Mouse (Mus musculus): ENCODE data around the gene Mrpl48. TPM values are rescaled to one million over a fixed set of nuclear protein-coding genes. Genes with fewer than 3 reads are reported as not detected.

Gene Mrpl48
- total and polyA plus RNA-seq, 3 experiments = 39.5 to 67.3 TPM; not detected in 1

GRCm38 (mm10) chr7:100539516-100539915, 68.6 kb downstream of the Mrpl48 start:
- no peak for TF ChIP-seq ZKSCAN1 (IDR thresholded peaks at IDR 0.05; ENCODE audit: low read depth, low read length)
- TF ChIP-seq EP300 (IDR thresholded peaks at IDR 0.05; ENCODE audit: low read depth in 1 of 2, low read length in 2 of 2) = no peak
- TF ChIP-seq MAZ (IDR thresholded peaks at IDR 0.05; ENCODE audit: low read depth, low read length) = no peak
- no peak for TF ChIP-seq CHD1 (IDR thresholded peaks at IDR 0.05; ENCODE audit: low read depth, low read length)
- no peak for TF ChIP-seq NELFE (IDR thresholded peaks at IDR 0.05; ENCODE audit: low read depth, low read length)
- TF ChIP-seq TBP (IDR thresholded peaks at IDR 0.05; ENCODE audit: low read depth, low read length) = no peak
- no peak overlapping the region for H3K27ac ChIP-seq (ENCODE audit: control insufficient read depth, low read depth, low read length)
- H3K4me3 ChIP-seq (ENCODE audit: control insufficient read depth in 1 of 2, insufficient read depth in 1 of 2, low read depth in 2 of 2, low read length in 2 of 2) = no peak overlapping the region
- no peak for DNase-seq (ENCODE audit: low read depth, low spot score)
- no peak overlapping the region for H3K9ac ChIP-seq (ENCODE audit: control insufficient read depth, low read depth, low read length, poor library complexity, severe bottlenecking)
- H3K36me3 ChIP-seq (ENCODE audit: control insufficient read depth in 1 of 2, insufficient read depth in 2 of 2, low read length in 2 of 2) = peaks cover 0 to 7% of the 10 kb centered on the region in 2 experiments; a peak in 2 of 4 replicates
- peaks cover 2% of the 10 kb centered on the region for H3K79me2 ChIP-seq (ENCODE audit: control insufficient read depth, insufficient read depth, low read length, poor library complexity)
- no peaks in the 10 kb centered on the region for H3K27me3 ChIP-seq (ENCODE audit: control insufficient read depth in 1 of 2, insufficient read depth in 2 of 2, low read length in 2 of 2)
- H3K4me1 ChIP-seq (ENCODE audit: control insufficient read depth in 1 of 2, insufficient read depth in 2 of 2, low read length in 2 of 2) = peaks cover 0 to 14% of the 10 kb centered on the region in 2 experiments; a peak in 3 of 4 replicates
- no peaks in the 10 kb centered on the region for H3K9me3 ChIP-seq (replicated peaks; ENCODE audit: insufficient read depth, low read length)

- peaks cover 0 to 8% of the 10 kb centered on the region in 2 experiments; a peak in 2 of 4 replicates for H3K36me3 ChIP-seq (ENCODE audit: control insufficient read depth in 1 of 2, insufficient read depth in 2 of 2, low read length in 2 of 2)
- no peaks in the 10 kb centered on the region for H3K9me3 ChIP-seq (replicated peaks; ENCODE audit: insufficient read depth, low read length)
- peak overlapping the region; percentile 74 for H3K27ac ChIP-seq (ENCODE audit: control insufficient read depth, low read depth, low read length)
- TF ChIP-seq CHD1 (IDR thresholded peaks at IDR 0.05; ENCODE audit: low read depth, low read length) (0 out of 2 replicates have a peak, but pooled peaks have one; percentile 83), POLR2A (IDR thresholded peaks at IDR 0.05; ENCODE audit: control insufficient read depth in 1 of 2, insufficient read depth in 1 of 2, low read depth in 1 of 2, low read length in 2 of 2, poor library complexity in 1 of 2) (no peak)
- peak overlapping the region; percentile 71 to 82 for H3K4me3 ChIP-seq (ENCODE audit: control insufficient read depth in 1 of 2, insufficient read depth in 1 of 2, low read depth in 2 of 2, low read length in 2 of 2)
- H3K9ac ChIP-seq (ENCODE audit: control insufficient read depth, low read depth, low read length, poor library complexity, severe bottlenecking) = peak overlapping the region; percentile 71
- DNase-seq (ENCODE audit: low read depth, low spot score) = no peak
- peaks cover 2% of the 10 kb centered on the region for H3K79me2 ChIP-seq (ENCODE audit: control insufficient read depth, insufficient read depth, low read length, poor library complexity)
- H3K4me1 ChIP-seq (ENCODE audit: control insufficient read depth in 1 of 2, insufficient read depth in 2 of 2, low read length in 2 of 2) = peaks cover 3 to 22% of the 10 kb centered on the region in 2 experiments
- H3K27me3 ChIP-seq (ENCODE audit: control insufficient read depth in 1 of 2, insufficient read depth in 2 of 2, low read length in 2 of 2) = no peaks in the 10 kb centered on the region
These were observed 70.6 kb downstream of the Mrpl48 start for GRCm38 (mm10) chr7:100537519-100537902.

DNA sequence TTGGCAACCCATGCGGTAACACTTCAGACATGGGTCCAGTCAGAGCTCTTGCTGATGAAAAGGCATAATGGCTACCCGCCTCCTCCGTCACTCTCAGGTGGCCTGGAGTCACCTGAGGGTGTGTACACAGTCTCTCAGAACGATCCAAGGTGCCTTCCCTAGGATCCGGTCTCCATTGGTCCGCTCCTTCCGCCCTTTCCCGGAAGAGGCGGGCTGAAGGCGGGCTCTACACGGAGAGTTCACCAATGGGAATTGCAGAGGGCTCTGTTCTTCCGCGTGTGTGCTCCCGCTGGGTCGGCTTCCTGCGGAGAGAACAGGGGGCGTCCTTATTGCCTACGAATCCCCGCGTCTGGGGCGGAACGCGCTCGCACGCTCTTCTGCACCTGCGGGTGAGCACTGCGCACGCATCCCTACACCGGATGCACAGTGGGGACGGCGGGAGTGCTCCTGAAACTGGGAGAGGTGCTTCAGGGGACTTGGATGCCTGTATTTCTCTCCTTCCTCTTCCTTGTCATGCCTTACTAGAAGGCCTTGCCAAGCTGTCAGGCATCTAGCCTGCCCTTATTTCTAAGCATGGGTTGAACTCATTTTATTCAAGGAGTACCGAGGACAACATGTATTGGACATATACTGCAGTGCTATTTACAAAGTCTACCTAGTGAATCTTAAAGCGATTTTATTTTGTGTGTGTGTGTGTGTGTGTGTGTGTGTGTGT, 71.1 kb downstream of the Mrpl48 start, which contains the start of gene Coa4:
Gene Coa4 (plus strand): TSS at position 268 of the 715 bp plus-strand sequence.
- no peaks in the 10 kb centered on the region for H3K27me3 ChIP-seq (ENCODE audit: control insufficient read depth in 1 of 2, insufficient read depth in 2 of 2, low read length in 2 of 2)
- peak; percentile 98 for TF ChIP-seq MXI1 (IDR thresholded peaks at IDR 0.05; ENCODE audit: low read depth, low read length)
- TF ChIP-seq USF1 (IDR thresholded peaks at IDR 0.05; ENCODE audit: low read depth, low read length) = peak; percentile 24; the same call in 1 of the 2 replicates
- peak; percentile 51; the same call in 1 of the 2 replicates for TF ChIP-seq ETS1 (IDR thresholded peaks at IDR 0.05; ENCODE audit: low read depth, low read length)
- peak; percentile 85 for TF ChIP-seq NELFE (IDR thresholded peaks at IDR 0.05; ENCODE audit: low read depth, low read length)
- no peak for TF ChIP-seq CHD2 (IDR thresholded peaks at IDR 0.05; ENCODE audit: low read length)
- TF ChIP-seq MAFK (IDR thresholded peaks at IDR 0.05; ENCODE audit: borderline replicate concordance, low read depth, low read length) = no peak
- TF ChIP-seq TCF12 (IDR thresholded peaks at IDR 0.05; ENCODE audit: low read depth, low read length) = no peak; the same call in 1 of the 2 replicates
- TF ChIP-seq MYB (IDR thresholded peaks at IDR 0.05; ENCODE audit: low read depth, low read length) = no peak
- peak; percentile 87 for TF ChIP-seq ELF1 (IDR thresholded peaks at IDR 0.05; ENCODE audit: low read depth, low read length)
- no peak for TF ChIP-seq KAT2A (conservative IDR thresholded peaks at IDR 0.05; ENCODE audit: low read depth, low read length)
- TF ChIP-seq POLR2AphosphoS2 (IDR thresholded peaks at IDR 0.05; ENCODE audit: low read length) = peak; percentile 37; the same call in 1 of the 2 replicates
- no peak for TF ChIP-seq EP300 (IDR thresholded peaks at IDR 0.05; ENCODE audit: low read depth in 1 of 2, low read length in 2 of 2)
- peak; percentile 64; the same call in 1 of the 2 replicates for TF ChIP-seq TBP (IDR thresholded peaks at IDR 0.05; ENCODE audit: low read depth, low read length)
- no peak for TF ChIP-seq MEF2A (IDR thresholded peaks at IDR 0.05; ENCODE audit: extremely low read depth, insufficient replicate concordance, low read depth, low read length, poor library complexity, severe bottlenecking)
- peak in 1 of 2 experiments; percentile 88; a peak in 2 of 4 replicates for TF ChIP-seq POLR2A (IDR thresholded peaks at IDR 0.05; ENCODE audit: control insufficient read depth in 1 of 2, insufficient read depth in 1 of 2, low read depth in 1 of 2, low read length in 2 of 2, poor library complexity in 1 of 2)
- no peak for TF ChIP-seq POLR2AphosphoS5 (IDR thresholded peaks at IDR 0.05; ENCODE audit: borderline replicate concordance, low read depth, low read length)
- no peak for TF ChIP-seq SMC3 (IDR thresholded peaks at IDR 0.05; ENCODE audit: low read depth, low read length)
- TF ChIP-seq BHLHE40 (IDR thresholded peaks at IDR 0.05; ENCODE audit: borderline replicate concordance, low read depth, low read length) = no peak
- no peak for TF ChIP-seq RAD21 (IDR thresholded peaks at IDR 0.05; ENCODE audit: low read depth, low read length)
- peak; percentile 85 for TF ChIP-seq SIN3A (IDR thresholded peaks at IDR 0.05; ENCODE audit: low read length)
- no peak for TF ChIP-seq MAZ (IDR thresholded peaks at IDR 0.05; ENCODE audit: low read depth, low read length)

More for the DNA sequence above, 71.1 kb downstream of the Mrpl48 start, which contains the start of gene Coa4:
- Histone ChIP-seq H3K27ac (ENCODE audit: control insufficient read depth, low read depth, low read length) (peak within 1 kb of the TSS; percentile 74), H3K36me3 (ENCODE audit: control insufficient read depth in 1 of 2, insufficient read depth in 2 of 2, low read length in 2 of 2) (peaks cover 0 to 8% of the 10 kb centered on the region in 2 experiments; a peak in 2 of 4 replicates), H3K4me1 (ENCODE audit: control insufficient read depth in 1 of 2, insufficient read depth in 2 of 2, low read length in 2 of 2) (peaks cover 3 to 22% of the 10 kb centered on the region in 2 experiments), H3K79me2 (ENCODE audit: control insufficient read depth, insufficient read depth, low read length, poor library complexity) (peaks cover 2% of the 10 kb centered on the region), H3K9me3 (replicated peaks; ENCODE audit: insufficient read depth, low read length) (no peaks in the 10 kb centered on the region), H3K9ac (ENCODE audit: control insufficient read depth, low read depth, low read length, poor library complexity, severe bottlenecking) (peak within 1 kb of the TSS; percentile 71), H3K4me3 (ENCODE audit: control insufficient read depth in 1 of 2, insufficient read depth in 1 of 2, low read depth in 2 of 2, low read length in 2 of 2) (peak within 1 kb of the TSS; percentile 75 to 82)
- peak; percentile 96 for DNase-seq (ENCODE audit: low read depth, low spot score)
